Mouse (Mus musculus): ENCODE results near the gene C1qtnf5.

C1qtnf5 gene

DNA sequence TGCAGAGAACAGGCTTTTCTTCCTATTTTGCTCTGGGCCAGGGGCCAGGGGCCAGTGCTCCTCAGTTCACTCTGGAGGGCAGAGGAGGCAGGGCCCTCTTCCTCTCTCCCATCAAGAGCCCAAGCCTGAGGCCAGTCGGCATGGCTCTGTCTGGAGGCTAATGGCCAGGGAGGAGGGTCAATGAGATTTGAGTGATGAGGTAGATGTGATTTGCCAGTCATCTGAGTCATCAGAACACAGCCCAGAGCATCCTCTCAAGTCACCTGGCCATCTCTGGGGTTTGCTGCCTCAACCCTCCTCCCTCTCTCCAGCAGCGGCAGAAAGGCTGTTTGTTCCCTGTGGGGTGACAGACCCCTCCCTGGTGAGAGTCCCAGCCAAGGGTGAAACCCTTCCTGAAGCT is 26.2 kb downstream of the C1qtnf5 start:
- DNase-seq (ENCODE audit: low spot score): no peak

DNA sequence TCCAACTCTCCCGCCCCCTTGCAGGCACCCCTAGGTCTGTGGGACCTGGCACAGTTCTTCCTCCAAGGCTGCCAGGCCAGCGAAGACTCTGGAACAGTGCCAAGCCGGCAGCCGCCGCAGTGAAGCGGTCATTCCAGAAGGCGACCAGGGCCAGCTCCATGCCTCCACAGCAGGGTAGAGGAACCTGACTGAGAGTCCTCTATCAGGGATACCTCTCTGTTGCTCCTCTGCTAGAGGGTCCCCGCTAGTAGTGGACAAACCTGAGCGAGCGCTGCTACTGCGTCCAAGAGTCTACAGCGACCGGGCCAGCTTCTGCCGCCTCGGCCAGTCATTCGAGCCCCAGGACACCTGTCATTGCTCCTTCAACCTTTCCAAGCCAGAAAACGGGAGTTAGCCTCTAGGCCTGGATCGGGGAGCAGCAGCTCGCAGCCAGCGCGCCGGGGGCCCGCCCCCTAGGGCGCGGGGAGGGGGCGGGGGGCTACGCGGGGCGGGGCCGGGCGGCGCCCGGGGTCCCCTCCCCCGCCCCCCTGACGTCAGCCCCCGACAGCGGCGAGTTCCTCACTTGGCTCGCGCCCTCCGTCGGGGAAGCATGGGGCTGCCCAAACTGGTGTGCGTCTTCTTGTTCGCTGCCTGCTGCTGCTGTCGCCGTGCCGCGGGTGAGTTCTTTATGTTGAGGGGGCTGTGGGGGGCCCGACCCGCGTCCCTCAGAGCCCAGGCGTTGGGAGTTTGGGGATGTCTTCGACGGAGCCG is 27.2 kb downstream of the C1qtnf5 start, which contains the start of gene Mcam:
Gene Mcam (plus strand): TSS at position 369 of the 750 bp plus-strand sequence.
- DNase-seq (ENCODE audit: low spot score): peak; percentile 70

DNA sequence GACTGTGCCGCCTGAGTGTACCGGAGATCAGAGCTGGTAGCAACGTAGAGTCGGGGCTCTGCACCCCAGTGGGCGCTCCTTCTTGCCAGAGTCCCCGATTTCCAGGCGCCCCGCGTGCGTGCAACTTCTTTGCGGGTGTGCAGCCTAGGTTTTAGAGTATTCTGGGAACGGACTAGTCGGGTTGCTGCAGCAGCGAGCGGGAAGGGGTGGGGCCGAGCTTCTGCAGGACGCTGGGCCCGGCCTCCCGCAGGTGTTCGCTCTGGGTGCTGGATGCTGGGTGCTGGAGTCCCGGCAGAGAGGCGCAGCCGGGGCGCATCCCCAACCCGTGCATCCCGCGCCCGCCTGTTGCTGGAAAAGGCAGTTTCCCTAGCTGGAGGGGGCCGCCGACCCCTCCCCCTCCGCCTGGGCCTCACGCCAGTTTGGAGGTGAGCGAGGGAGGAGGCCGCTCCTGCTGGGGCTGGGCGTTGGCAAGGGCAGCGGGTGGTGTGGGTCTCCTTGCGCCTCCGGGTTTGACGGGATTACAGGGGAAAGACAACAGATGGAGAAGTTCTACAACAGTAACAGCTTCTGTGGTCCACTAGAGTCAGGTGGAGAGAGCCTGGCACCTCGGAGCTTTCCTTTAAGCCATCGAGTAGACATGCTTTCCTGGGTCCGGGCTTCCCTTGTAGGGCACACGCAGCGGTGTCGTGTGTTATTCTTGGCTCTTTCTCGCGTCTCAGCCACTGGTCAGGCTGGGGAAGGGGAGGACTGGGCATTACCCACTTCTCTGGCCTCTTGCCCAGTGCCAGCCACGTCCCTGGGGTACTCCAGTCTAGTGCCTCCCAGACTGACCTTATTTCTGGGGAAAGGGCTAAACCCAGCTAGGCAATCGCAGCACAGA is 28.0 kb downstream of the C1qtnf5 start:
- DNase-seq (ENCODE audit: low spot score): peak; percentile 57

DNA sequence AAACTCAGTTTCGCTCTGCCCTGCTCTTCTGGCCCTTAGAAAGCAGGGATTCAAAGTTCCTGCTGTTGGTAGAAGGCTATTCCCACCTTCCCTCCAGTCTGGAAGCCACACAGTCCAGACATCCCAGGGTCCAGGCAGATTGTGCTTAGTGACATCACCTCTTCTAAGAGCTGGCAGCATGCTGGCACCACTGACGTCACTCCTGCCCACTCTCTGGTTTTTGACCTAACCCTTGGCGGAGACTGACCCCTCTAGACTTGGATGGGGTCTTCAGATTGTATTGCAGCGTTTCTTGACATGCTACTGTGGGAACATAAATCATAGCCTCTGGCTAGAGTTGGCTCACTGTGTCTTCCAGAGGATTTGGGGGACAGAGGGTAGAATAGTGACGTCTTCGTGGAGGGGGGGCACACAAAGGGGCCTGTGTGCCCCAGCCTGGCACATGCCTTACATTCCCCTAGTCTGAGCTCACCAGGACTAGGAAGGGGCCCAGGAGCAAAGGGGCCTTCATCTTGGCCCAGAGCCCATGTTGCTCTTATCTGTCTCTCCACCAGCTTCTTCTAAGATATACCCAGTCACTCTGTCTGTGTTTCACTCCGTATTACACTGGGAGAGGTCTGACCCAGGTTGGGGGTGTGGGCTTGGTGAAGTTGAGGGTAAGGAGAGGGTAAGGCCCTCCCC is 28.8 kb downstream of the C1qtnf5 start:
- DNase-seq (ENCODE audit: low spot score): no peak

DNA sequence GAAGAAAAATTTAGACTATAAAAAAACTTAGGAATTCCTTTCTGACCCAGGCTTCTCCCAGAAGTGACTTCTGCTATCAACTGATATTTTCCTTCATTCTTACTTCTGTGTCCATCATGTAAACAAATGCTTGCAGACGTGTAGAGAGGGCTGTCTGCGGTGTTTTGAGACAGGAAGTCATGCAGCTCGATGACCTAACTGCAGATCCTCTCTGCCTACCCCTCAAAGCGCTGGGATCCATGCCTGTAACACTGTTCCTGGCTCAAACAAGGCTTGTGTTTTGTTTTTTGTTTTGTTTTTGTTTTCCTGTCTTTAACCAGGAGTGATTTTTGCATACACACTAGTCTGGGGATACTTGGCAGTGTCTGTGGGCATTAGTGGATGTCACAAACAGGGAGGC is 30.8 kb downstream of the C1qtnf5 start:
- no peak for DNase-seq (ENCODE audit: low spot score)

DNA sequence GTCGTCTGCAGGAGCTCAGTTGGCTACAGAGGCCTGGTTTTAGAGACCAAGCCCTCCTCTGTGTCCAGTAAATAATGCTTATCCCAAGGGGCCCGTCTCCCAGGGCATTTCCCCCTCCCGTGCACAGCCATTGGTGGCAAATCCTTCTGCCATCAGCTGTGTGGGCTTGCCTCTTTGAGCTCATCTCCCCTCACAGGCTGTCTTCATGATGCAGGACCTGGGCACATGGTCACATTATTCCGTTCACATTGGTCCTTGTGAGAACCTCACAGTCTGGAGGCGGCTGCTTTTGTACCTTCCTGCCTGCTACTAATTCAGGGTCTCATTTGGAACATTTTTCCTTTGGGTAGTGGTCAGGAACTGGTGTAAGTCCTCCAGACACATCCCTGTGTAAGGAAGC is 34.9 kb downstream of the C1qtnf5 start:
- DNase-seq (ENCODE audit: low spot score): no peak

DNA sequence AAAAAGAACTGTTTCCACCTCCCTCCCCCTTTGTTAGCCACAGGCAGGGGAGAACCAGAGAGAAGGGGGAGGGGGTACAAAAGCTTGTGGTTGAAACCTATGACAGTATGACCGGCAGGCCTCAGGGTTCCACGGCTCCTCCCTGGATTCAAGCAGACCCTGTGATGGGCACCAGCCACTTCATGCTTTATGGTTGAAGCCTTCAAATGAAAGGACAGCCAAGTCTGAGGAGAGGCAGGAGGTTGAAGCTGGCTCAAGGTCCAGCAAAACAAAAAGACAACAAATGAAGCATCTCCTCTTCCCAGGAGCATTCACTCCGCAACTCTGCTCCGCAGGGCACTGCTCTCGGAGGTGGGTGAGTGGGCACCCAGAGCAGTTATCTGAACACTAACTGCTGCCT is 36.4 kb downstream of the C1qtnf5 start:
- no peak for DNase-seq (ENCODE audit: low spot score)

DNA sequence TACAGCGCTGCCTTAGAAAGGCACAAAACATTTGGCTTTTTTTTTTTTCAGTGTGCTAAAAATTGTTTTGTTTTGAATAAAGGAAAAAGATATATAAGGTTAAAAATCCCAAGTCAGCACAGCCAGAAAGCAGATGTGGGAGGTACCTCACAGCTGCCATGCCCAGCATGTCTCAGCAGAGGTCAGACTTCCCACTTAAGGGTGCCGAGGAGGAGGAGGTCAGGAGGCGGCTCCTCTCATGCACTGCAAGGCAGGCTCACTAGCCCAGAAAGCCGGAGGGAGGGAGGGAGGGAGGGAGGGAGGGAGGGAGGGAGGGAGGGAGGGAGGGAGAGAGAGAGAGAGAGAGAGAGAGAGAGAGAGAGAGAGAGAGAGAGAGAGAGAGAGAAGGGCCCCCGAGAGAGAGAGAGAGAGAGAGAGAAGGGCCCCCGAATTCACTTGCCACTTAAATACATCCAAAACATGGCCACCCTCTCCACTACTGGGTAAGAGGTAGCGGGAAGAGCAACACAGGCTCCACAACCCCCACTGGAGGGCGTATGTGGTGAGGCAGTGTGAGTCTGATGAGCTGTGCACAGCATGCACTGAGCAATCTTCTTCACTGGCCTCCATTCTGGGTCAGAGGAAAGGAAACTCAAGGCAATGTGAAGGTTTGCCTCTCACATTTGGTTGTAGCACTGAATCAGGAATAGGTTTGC is 37.1 kb downstream of the C1qtnf5 start:
- DNase-seq (ENCODE audit: low spot score): no peak

DNA sequence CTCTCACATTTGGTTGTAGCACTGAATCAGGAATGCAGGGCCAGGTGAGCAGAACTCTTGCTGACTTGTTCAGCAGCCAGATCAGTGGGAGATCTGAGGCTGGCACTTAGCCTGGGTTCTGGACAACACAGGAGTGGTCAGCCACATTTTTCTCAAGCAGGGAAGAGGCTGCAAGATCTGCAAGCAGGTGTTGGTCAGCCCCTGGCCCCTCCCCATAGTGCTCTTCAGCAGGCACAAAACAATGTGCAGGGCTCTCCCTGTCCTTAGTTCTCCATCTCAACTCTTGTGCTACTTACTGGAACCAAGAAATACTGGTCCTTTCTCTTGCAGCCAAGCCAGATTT is 37.6 kb downstream of the C1qtnf5 start:
- DNase-seq (ENCODE audit: low spot score): no peak

DNA sequence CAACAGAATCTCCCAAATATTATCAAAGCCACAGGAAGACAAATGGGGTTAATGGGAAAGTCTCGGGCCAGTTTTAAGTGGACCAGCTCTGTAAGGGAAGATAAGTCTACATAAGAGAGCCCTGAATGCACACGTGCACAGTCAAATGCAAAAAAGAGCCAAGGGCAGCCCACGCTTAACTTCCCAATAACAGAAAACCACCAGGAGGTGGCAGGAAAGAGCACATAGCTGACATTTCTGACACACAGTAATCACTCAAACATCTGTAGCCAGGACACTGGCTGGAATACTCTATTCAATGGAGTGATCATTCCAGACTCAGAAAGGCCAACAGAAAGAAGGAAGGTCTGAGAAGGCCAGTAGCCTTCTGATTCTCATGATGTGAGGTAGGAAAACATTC is 40.2 kb downstream of the C1qtnf5 start:
- no peak for DNase-seq (ENCODE audit: low spot score)

Measured in urinary bladder, postnatal 14 days (tissue).